Mouse (Mus musculus) neural tube, embryonic 11.5 days (tissue): ENCODE measurements around the gene Plac9a. TPM values are rescaled to one million over a fixed set of nuclear protein-coding genes. Genes with fewer than 3 reads are reported as not detected.

ENCODE experiments used
- ATAC-seq: fragments of 200-750 bp; cut with Nextera tagmentation; 2 replicates; pipeline ENCODE4 v1.8.0; 2017; ENCODE audit warnings: moderate number of reproducible peaks, mild to moderate bottlenecking, moderate TSS enrichment, moderate library complexity; ENCODE audit not compliant: insufficient read depth, low FRiP score, low TSS enrichment
- DNase-seq: peaks from one replicate; pipeline ENCODE4 v3.0.0-alpha.2; 2015; ENCODE audit warnings: low spot score
- H3K27ac ChIP-seq: fragments of 300-500 bp; sonication (generic); 2 replicates; pipeline ENCODE4 v1.5.1; 2014; ENCODE audit warnings: low read depth, mild to moderate bottlenecking, low read length
- H3K27me3 ChIP-seq: fragments of 300-500 bp; sonication (generic); 2 replicates; pipeline ENCODE4 v1.6.1; 2014; ENCODE audit warnings: mild to moderate bottlenecking, low read length, mixed read lengths; ENCODE audit not compliant: control insufficient read depth, insufficient read depth
- H3K36me3 ChIP-seq: fragments of 300-500 bp; sonication (generic); 2 replicates; pipeline ENCODE4 v1.6.1; 2014; ENCODE audit warnings: mild to moderate bottlenecking, low read length, moderate library complexity, mixed read lengths; ENCODE audit not compliant: control insufficient read depth, insufficient read depth
- H3K4me1 ChIP-seq: fragments of 300-500 bp; sonication (generic); 2 replicates; pipeline ENCODE4 v1.6.1; 2014; ENCODE audit warnings: low read length, mixed read lengths; ENCODE audit not compliant: control insufficient read depth, insufficient read depth
- H3K4me2 ChIP-seq: fragments of 300-500 bp; sonication (generic); 2 replicates; pipeline ENCODE4 v1.6.1; 2014; ENCODE audit warnings: low read depth, mild to moderate bottlenecking, moderate library complexity
- H3K4me3 ChIP-seq: fragments of 300-500 bp; sonication (generic); 2 replicates; pipeline ENCODE4 v1.5.1; 2014; ENCODE audit warnings: low read depth, low read length
- H3K9ac ChIP-seq: fragments of 300-500 bp; sonication (generic); 2 replicates; pipeline ENCODE4 v1.6.1; 2014; ENCODE audit warnings: mild to moderate bottlenecking, low read length
- H3K9me3 ChIP-seq: fragments of 300-500 bp; sonication (generic); 2 replicates; pipeline ENCODE4 v1.6.1; 2016; ENCODE audit warnings: low read length; ENCODE audit not compliant: control insufficient read depth
- WGBS: fragments of 180-500 bp; shearing (Covaris S2); extraction: QIAGEN DNeasy Blood & Tissue Kit; methylation state at CpG from one replicate; pipeline ENCODE4 v1.1.7; 2014; 5-methylcytosine and 5-hydroxymethylcytosine counted together
- polyA plus RNA-seq: library from polyadenylated mRNA; unstranded; fragments of >200 nt; fragmentation: Nextera tagmentation; extraction: Ambion mirVana; gene quantifications from 2 replicates; pipeline ENCODE4 v1.2.1, GENCODE M21; 2014

Gene Plac9a
- polyA plus RNA-seq, 1 experiment from 2014 or later = not detected

DNA sequence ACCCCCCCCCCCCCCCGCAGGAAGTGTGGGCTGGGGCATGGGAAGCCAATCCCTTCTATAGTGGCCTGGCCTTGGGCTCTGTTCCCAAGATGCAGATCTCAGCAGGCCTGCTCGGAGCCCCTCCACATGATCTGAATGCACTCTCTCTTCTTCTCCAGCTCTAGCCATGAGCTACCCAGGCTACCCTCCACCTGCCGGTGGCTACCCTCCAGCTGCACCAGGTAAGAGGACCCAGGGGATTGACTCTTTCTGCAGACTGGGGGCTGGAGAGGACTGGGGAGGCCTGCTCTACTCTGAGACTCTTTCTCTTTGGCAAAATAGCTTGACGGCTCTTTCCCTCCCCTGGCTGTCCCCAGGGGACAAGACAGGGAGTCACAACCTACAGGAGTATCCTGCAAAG lies 34.2 kb downstream of the Plac9a start:
- Histone ChIP-seq H3K4me3 (no peak overlapping the region), H3K4me1 (no peaks in the 10 kb centered on the region), H3K9ac (no peak overlapping the region), H3K4me2 (no peak overlapping the region), H3K27ac (no peak overlapping the region), H3K27me3 (no peaks in the 10 kb centered on the region), H3K9me3 (no peaks in the 10 kb centered on the region), H3K36me3 (no peaks in the 10 kb centered on the region)
- DNase-seq (no peak), ATAC-seq (no peak)
- whole genome bisulfite sequencing = 92% methylated on average over 4 of the region's 4 CpGs

DNA sequence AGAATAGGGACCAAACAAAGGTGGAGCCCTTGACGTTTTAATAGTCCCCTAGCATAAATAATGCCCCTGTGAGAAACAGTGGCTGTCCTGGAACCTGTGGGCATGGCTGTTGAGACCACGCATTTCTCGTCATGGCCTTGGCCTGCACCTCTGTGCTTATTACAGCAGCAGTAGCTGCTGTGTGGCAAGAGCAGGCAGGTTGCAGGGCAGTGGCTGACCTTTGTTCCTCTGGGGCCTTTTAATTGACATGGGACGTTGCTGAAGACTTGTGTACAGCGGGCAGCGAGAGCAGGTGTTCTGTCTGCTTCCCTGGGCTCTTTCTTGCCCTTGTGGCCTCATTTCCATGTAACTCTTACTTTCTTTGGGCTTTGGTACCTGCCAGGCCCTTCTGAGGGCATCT lies 35.1 kb downstream of the Plac9a start:
- H3K27ac ChIP-seq = no peak overlapping the region
- ATAC-seq = no peak
- H3K4me2 ChIP-seq = no peak overlapping the region
- no peak for DNase-seq
- WGBS = 70% methylated on average over 6 of the region's 6 CpGs
- no peaks in the 10 kb centered on the region for H3K9me3 ChIP-seq
- no peaks in the 10 kb centered on the region for H3K4me1 ChIP-seq
- H3K36me3 ChIP-seq = no peaks in the 10 kb centered on the region
- H3K9ac ChIP-seq = no peak overlapping the region
- H3K27me3 ChIP-seq = no peaks in the 10 kb centered on the region
- H3K4me3 ChIP-seq = no peak overlapping the region

DNA sequence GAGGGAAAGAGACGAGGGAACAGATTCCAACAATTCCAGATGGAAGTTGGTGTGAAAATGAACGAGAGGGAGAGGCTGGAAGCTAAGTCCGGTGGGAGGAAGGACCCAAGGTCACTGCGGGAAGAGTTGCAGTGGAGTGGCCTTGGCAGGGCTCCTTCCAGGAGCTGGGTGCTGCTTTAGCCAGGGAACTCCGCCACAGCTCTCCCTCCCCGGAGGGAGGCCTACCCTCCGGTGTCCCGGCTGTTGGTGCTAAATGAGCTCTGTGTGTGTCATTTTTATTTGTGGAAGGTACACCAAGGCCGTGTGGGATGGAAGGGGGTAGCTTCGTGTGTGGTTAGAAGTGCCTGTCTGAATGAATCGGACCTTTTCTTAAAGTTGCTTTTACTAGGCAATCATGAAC lies 36.1 kb downstream of the Plac9a start:
- H3K4me3 ChIP-seq = no peak overlapping the region
- no peak overlapping the region for H3K4me2 ChIP-seq
- no peaks in the 10 kb centered on the region for H3K9me3 ChIP-seq
- WGBS = 84% methylated on average over 11 of the region's 11 CpGs
- DNase-seq (no peak), ATAC-seq (no peak)
- no peaks in the 10 kb centered on the region for H3K27me3 ChIP-seq
- no peak overlapping the region for H3K9ac ChIP-seq
- H3K27ac ChIP-seq = no peak overlapping the region
- H3K36me3 ChIP-seq = no peaks in the 10 kb centered on the region
- no peaks in the 10 kb centered on the region for H3K4me1 ChIP-seq

DNA sequence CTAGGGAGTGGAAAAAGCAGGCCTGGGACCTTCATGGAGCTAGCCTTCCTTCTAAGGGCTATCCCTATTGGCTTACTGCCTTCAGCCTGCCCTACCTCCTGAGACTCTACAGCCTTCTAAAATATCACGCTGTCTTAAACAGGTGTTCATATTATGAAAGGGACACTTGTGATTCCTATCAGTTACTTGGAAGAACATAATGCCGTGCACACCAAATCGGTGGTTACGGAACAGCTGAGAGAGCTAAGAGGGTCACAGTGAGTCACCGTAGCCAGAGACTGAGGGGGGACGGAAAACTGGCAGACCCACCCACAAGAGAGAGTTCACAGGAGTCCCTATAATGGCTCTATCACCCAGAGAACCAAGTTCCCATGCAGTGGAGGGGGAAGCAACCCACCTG lies 36.5 kb downstream of the Plac9a start:
- Histone ChIP-seq H3K4me3 (no peak overlapping the region), H3K9ac (no peak overlapping the region), H3K27ac (no peak overlapping the region), H3K9me3 (no peaks in the 10 kb centered on the region), H3K4me2 (no peak overlapping the region), H3K36me3 (no peaks in the 10 kb centered on the region), H3K27me3 (no peaks in the 10 kb centered on the region), H3K4me1 (no peaks in the 10 kb centered on the region)
- WGBS = 89% methylated on average over 6 of the region's 6 CpGs
- ATAC-seq = no peak
- DNase-seq = no peak

DNA sequence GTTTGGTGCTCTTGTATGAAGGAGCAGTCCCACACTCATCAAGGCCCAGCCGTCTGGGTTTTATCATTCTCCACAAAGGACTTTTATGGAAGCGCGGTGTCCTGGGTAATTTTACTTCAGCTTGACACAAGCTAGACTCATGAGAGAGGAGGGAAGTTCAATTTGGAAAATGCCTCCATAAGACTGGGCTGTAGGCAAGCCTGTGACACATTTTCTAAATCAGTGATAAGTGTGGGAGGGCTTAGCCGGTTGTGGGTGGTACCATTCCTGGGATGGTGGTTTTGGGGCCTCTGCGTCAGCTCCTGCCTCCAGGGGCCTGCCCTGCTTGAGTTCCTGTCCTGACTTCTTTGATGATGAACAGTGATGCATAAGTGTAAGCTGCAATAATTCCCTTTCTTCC lies 37.6 kb downstream of the Plac9a start:
- no peaks in the 10 kb centered on the region for H3K9me3 ChIP-seq
- DNase-seq (no peak), ATAC-seq (no peak)
- no peaks in the 10 kb centered on the region for H3K4me1 ChIP-seq
- H3K27ac ChIP-seq = no peak overlapping the region
- H3K27me3 ChIP-seq = no peaks in the 10 kb centered on the region
- 78% methylated on average over 5 of the region's 5 CpGs for WGBS
- H3K4me2 ChIP-seq = no peak overlapping the region
- H3K36me3 ChIP-seq = no peaks in the 10 kb centered on the region
- no peak overlapping the region for H3K4me3 ChIP-seq
- H3K9ac ChIP-seq = no peak overlapping the region

DNA sequence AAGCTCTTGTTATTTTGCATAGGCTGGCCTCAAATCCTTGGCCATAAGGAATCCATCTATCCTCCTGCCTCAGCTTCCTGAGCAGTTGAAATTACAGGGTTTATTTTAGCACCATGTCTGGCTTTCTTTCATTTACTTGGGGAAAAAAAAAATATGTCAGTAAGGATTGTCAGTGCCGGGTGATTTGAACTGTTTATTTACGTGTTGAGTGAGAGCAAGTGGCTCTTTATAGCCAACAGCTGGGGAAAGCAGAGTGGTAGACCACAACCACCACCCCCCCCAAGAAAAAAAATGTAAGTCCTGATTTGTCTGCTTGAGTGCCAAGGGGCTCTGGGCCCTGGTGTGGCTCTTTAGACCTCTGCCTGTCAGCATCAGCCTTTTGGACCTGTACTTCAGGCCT lies 39.2 kb downstream of the Plac9a start:
- WGBS = 76% methylated on average over 2 of the region's 2 CpGs
- ATAC-seq (no peak), DNase-seq (no peak)
- Histone ChIP-seq H3K27ac (no peak overlapping the region), H3K4me2 (no peak overlapping the region), H3K4me3 (no peak overlapping the region), H3K9ac (no peak overlapping the region), H3K36me3 (no peaks in the 10 kb centered on the region), H3K9me3 (no peaks in the 10 kb centered on the region), H3K4me1 (no peaks in the 10 kb centered on the region), H3K27me3 (no peaks in the 10 kb centered on the region)

DNA sequence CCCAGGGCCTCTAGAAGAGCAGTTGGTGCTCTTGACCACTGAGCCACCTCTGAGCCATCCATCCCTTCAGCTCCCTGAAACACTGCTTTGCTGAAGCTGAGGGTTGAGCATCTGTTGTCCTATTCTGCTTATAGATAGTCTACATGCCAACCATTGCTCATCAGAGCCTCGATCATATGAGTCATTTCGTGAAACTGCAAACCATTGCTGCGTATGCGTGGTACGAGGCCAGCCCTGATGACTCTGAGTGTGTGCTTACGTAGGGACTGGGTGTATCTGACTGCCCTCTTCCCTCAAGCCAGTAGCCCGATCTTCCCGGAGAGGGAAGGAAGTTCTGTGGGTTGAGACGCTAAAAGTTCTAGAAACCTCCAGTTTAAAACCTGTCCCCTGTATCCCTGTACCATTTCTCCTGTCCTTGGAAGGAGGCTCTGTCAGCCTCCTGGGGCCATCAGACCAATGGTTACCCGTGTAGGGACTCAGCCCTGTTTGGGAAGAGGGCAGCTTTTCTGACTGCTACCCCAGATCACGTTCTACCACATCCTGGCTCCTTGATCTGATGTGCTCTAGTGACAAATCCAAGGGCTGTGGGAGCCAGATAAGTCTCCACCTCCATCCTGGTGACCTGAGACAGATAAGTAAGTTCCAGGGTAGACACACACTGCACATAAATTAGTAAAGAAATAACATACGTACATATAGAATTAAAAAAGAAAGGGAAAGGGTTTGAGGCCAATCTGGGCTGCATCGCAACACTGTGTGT lies 40.9 kb downstream of the Plac9a start:
- H3K36me3 ChIP-seq = no peaks in the 10 kb centered on the region
- ATAC-seq = no peak

DNA sequence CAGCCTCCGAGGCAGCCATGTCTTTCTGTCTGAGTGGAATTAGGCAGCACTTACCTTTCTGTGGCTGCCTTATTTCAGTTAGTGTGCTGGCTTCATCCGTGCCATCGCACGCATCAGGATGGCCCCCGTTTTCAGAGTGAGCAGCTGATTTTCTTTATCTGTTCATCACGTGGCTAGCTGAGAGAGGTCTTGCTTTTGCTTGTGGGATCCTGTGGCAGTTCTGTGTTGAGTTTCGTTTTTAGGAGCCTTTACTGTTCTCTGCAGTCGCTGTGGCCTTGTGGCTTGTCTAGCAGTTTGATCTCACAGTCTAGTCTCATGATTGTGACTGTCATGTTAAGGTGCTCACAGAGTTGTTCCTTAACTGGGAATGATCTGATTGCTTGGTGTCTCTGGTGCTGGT lies 45.0 kb downstream of the Plac9a start:
- H3K9me3 ChIP-seq = no peaks in the 10 kb centered on the region
- ATAC-seq = no peak
- H3K36me3 ChIP-seq = no peaks in the 10 kb centered on the region
- H3K27me3 ChIP-seq = no peaks in the 10 kb centered on the region
- no peak overlapping the region for H3K27ac ChIP-seq
- no peak overlapping the region for H3K4me2 ChIP-seq
- H3K4me1 ChIP-seq = no peaks in the 10 kb centered on the region
- 90% methylated on average over 8 of the region's 8 CpGs for whole genome bisulfite sequencing
- H3K9ac ChIP-seq = no peak overlapping the region
- DNase-seq = no peak
- H3K4me3 ChIP-seq = no peak overlapping the region

More for the DNA sequence above, 40.9 kb downstream of the Plac9a start:
- H3K27me3 ChIP-seq = no peaks in the 10 kb centered on the region
- 91% methylated on average over 13 of the region's 13 CpGs for WGBS
- no peaks in the 10 kb centered on the region for H3K4me1 ChIP-seq
- DNase-seq = no peak
- H3K4me3 ChIP-seq = no peak overlapping the region
- H3K9ac ChIP-seq = no peak overlapping the region
- H3K4me2 ChIP-seq = no peak overlapping the region
- H3K27ac ChIP-seq = no peak overlapping the region
- no peaks in the 10 kb centered on the region for H3K9me3 ChIP-seq

DNA sequence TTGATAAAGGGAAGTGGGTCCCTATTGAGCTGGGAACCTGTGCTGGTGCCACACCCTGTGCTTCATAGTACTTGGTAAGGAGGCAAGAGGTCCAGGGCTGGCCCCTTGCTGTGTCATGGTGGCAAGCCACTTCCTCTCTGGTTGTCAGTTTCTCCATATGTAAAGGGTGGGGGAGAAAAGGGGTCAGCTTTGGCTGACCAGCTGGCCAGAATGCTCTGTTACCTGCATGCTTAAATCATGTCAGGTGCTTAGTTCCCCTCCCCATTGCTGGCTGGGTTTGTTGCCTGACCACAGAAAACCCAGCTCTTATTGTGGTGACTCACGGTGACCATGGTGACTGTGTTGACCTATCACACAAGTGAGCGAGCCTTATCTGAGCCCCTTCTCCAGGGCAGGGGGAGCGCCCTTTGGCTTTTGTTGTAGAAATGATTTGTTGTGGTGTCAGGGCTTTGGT lies 45.7 kb downstream of the Plac9a start:
- H3K4me3 ChIP-seq = no peak overlapping the region
- no peak overlapping the region for H3K27ac ChIP-seq
- ATAC-seq = no peak
- no peak overlapping the region for H3K4me2 ChIP-seq
- H3K9ac ChIP-seq = no peak overlapping the region
- 43% methylated on average over 3 of the region's 3 CpGs for WGBS
- DNase-seq = no peak
- H3K4me1 ChIP-seq = no peaks in the 10 kb centered on the region
- H3K27me3 ChIP-seq = no peaks in the 10 kb centered on the region
- no peaks in the 10 kb centered on the region for H3K9me3 ChIP-seq
- no peaks in the 10 kb centered on the region for H3K36me3 ChIP-seq
